Mouse (Mus musculus): Measurements from ENCODE around the gene Atg13. TPM values are rescaled to one million over a fixed set of nuclear protein-coding genes. Genes with fewer than 3 reads are reported as not detected.
A peak's percentile ranks its signal among the peaks of the same experiment; 100 is the strongest.

Atg13 gene
- polyA plus RNA-seq, 1 experiment from 2014 or later = 38.6 TPM

DNA sequence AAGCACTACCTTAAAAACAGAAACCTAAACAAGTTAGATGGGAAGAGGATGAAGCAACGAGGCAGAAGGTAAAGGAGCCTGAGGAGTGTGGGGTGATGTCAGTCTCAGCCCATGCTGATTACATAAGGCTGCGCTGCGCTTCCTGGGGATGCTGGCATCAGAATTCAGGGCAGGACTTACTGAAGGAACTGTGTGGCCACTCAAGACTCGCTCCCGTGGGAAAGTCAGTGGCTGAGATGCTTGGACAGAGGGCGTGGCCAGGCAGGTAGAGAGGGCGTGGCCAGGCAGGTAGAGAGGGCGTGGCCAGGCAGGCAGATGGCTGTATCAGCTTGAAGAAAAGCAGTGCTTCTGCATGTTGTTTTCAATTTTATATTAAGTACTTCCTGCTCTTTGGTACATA lies 26.5 kb downstream of the Atg13 start:
- Histone ChIP-seq H3K9ac (replicated peaks) (no peak overlapping the region), H3K4me1 (replicated peaks) (no peaks in the 10 kb centered on the region), H3K36me3 (peaks cover 86% of the 10 kb centered on the region)

DNA sequence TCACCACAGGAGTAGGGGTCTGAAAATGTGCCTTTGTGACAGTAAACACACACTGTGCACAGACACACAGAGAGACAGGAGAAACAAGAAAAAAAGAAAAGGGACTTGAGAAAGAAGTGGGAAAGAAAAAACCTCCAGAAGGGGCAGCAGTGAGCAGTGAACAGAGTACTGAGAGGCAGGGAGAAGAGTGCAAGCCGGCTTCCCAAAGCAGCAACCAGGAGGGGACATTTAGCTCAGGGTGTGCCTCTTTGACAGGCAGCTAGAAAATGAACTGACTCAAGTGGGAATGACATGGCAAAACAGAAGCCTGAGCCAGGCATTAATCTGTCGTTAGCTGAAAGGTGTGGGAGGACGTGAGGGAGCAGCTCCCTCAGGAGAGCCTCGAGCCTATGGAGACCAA lies 27.5 kb downstream of the Atg13 start:
- no peak for ATAC-seq
- Histone ChIP-seq H3K4me2 (replicated peaks) (no peak overlapping the region), H3K9me3 (no peaks in the 10 kb centered on the region), H3K36me3 (peaks cover 86% of the 10 kb centered on the region), H3K27me3 (no peaks in the 10 kb centered on the region), H3K4me1 (replicated peaks) (no peaks in the 10 kb centered on the region), H3K27ac (no peak overlapping the region), H3K9ac (replicated peaks) (no peak overlapping the region), H3K4me3 (replicated peaks) (no peak overlapping the region)
- 63% methylated on average over 4 of the region's 4 CpGs for WGBS

More for the DNA sequence above, 26.5 kb downstream of the Atg13 start:
- Histone ChIP-seq H3K4me2 (replicated peaks) (no peak overlapping the region), H3K27me3 (no peaks in the 10 kb centered on the region), H3K4me3 (replicated peaks) (no peak overlapping the region), H3K9me3 (no peaks in the 10 kb centered on the region), H3K27ac (no peak overlapping the region)
- ATAC-seq = no peak
- WGBS = 82% methylated on average over 8 of the region's 8 CpGs

DNA sequence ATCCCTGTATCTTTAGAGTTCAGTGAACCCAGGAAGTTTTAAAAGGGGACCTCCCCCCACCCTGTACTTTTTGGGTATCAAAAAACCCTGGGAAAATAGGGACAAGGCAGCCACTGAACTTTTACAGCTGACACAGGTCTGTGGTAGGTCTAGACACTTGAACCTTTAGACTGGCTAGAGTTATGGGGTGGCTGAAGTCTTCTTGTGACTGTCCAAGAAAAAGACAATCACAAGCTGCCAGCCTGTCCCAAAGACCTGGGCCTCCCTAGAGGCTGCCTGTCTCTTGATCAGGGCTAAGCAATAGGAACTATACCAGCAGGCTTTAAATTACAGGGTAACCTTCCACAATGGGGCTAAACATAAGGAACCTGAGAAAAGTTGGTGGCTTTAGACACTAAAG lies 33.4 kb downstream of the Atg13 start:
- Histone ChIP-seq H3K4me1 (replicated peaks) (no peaks in the 10 kb centered on the region), H3K9me3 (no peaks in the 10 kb centered on the region), H3K9ac (replicated peaks) (no peak overlapping the region), H3K4me2 (replicated peaks) (no peak overlapping the region), H3K4me3 (replicated peaks) (no peak overlapping the region), H3K27me3 (no peaks in the 10 kb centered on the region), H3K36me3 (peaks cover 99% of the 10 kb centered on the region), H3K27ac (no peak overlapping the region)
- no peak for ATAC-seq

GRCm38 (mm10) chr2:91676420-91676819 lies 34.0 kb downstream of the Atg13 start:
- Histone ChIP-seq H3K27me3 (no peaks in the 10 kb centered on the region), H3K4me1 (replicated peaks) (no peaks in the 10 kb centered on the region), H3K4me3 (replicated peaks) (no peak overlapping the region), H3K4me2 (replicated peaks) (no peak overlapping the region), H3K9ac (replicated peaks) (no peak overlapping the region), H3K36me3 (peaks cover 99% of the 10 kb centered on the region), H3K9me3 (no peaks in the 10 kb centered on the region), H3K27ac (no peak overlapping the region)
- no peak for ATAC-seq
- WGBS = 88% methylated on average over 2 of the region's 2 CpGs

DNA sequence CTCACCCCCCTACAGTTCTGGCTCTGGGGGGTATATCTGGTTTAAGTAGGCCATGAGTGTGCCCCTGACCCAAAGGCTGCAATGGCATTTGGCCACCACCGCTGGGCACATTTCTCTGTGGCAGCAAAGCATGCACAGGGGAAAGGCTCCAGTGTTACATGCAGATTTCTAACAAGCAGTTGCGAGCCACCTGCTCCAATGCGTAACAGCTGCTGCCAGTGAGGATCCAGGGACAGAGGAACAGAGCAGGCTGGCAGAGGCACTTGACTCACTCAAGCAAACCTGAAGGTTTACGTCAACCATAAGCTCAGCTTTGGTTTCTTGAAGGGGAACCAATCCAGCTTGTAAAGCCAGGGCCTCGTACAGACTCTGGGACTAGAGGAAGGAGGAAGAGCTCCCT lies 35.5 kb downstream of the Atg13 start:
- Histone ChIP-seq H3K27me3 (no peaks in the 10 kb centered on the region), H3K9ac (replicated peaks) (0 out of 2 replicates have a peak overlapping the region, but pooled peaks have one; percentile 14), H3K27ac (no peak overlapping the region), H3K36me3 (peaks cover 97% of the 10 kb centered on the region), H3K4me3 (replicated peaks) (no peak overlapping the region), H3K4me1 (replicated peaks) (no peaks in the 10 kb centered on the region), H3K4me2 (replicated peaks) (no peak overlapping the region), H3K9me3 (no peaks in the 10 kb centered on the region)
- 91% methylated on average over 5 of the region's 5 CpGs for WGBS
- ATAC-seq = no peak

DNA sequence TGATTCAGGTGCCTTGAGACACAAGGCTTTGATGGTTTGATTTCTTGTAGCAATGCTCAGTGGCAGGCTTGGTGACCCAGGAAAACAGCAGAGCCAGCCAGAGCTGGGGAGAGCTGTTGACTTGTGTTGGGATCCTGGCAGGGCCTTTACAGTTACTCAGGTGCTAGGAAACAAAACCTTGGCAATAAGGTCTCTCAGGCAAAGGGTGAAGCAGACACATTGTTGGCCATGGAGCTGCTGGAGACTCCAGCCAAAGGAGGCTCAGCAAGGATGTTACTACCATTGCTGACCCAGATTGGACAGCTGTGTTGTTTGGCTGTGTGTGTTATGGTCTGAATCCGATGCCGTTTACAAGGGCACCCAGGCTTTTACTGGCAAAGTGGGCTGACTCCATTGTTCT lies 36.8 kb downstream of the Atg13 start:
- no peaks in the 10 kb centered on the region for H3K4me1 ChIP-seq (replicated peaks)
- no peak overlapping the region for H3K27ac ChIP-seq
- no peak overlapping the region for H3K9ac ChIP-seq (replicated peaks)
- H3K9me3 ChIP-seq = no peaks in the 10 kb centered on the region
- H3K27me3 ChIP-seq = no peaks in the 10 kb centered on the region
- H3K36me3 ChIP-seq = peaks cover 97% of the 10 kb centered on the region
- ATAC-seq = no peak
- WGBS = 92% methylated on average over 2 of the region's 2 CpGs
- no peak overlapping the region for H3K4me2 ChIP-seq (replicated peaks)
- no peak overlapping the region for H3K4me3 ChIP-seq (replicated peaks)

GRCm38 (mm10) chr2:91670038-91670437 lies 40.3 kb downstream of the Atg13 start:
- no peak overlapping the region for H3K27ac ChIP-seq
- H3K4me2 ChIP-seq (replicated peaks) = no peak overlapping the region
- no peak overlapping the region for H3K9ac ChIP-seq (replicated peaks)
- no peaks in the 10 kb centered on the region for H3K27me3 ChIP-seq
- WGBS = 92% methylated on average over 6 of the region's 6 CpGs
- H3K4me1 ChIP-seq (replicated peaks) = no peaks in the 10 kb centered on the region
- ATAC-seq = no peak
- peaks cover 91% of the 10 kb centered on the region for H3K36me3 ChIP-seq
- H3K9me3 ChIP-seq = no peaks in the 10 kb centered on the region
- no peak overlapping the region for H3K4me3 ChIP-seq (replicated peaks)

DNA sequence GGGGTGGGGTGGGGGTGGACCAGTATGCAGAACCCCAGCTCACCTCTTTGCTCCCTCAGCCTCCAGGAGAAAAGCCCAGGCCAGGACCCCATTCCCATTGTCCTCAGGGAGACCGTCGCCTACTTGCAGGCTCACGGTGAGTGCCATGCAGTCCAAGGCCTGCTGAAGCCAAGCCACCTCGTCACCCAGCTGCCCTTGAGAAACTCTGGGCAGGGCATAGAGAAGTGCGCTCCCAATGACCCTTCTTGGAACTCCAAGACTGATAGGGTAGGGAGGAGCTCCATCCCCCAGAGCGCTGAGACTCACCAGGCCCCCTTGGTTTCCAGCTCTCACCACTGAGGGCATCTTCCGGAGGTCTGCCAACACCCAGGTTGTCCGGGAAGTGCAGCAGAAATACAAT lies 41.0 kb downstream of the Atg13 start:
- Histone ChIP-seq H3K27ac (no peak overlapping the region), H3K9ac (replicated peaks) (no peak overlapping the region), H3K27me3 (no peaks in the 10 kb centered on the region), H3K4me3 (replicated peaks) (no peak overlapping the region), H3K4me2 (replicated peaks) (no peak overlapping the region), H3K4me1 (replicated peaks) (no peaks in the 10 kb centered on the region), H3K9me3 (no peaks in the 10 kb centered on the region), H3K36me3 (peaks cover 91% of the 10 kb centered on the region)
- ATAC-seq = no peak
- 92% methylated on average over 8 of the region's 8 CpGs for WGBS

- no peak overlapping the region for H3K4me3 ChIP-seq (replicated peaks)
- ATAC-seq = no peak
- 83% methylated on average over 2 of the region's 2 CpGs for WGBS
- H3K4me2 ChIP-seq (replicated peaks) = no peak overlapping the region
- H3K9me3 ChIP-seq = no peaks in the 10 kb centered on the region
- H3K4me1 ChIP-seq (replicated peaks) = no peaks in the 10 kb centered on the region
- no peaks in the 10 kb centered on the region for H3K27me3 ChIP-seq
- no peak overlapping the region for H3K9ac ChIP-seq (replicated peaks)
- H3K36me3 ChIP-seq = peaks cover 91% of the 10 kb centered on the region
- H3K27ac ChIP-seq = no peak overlapping the region
These were observed 42.6 kb downstream of the Atg13 start for GRCm38 (mm10) chr2:91667747-91668146.

DNA sequence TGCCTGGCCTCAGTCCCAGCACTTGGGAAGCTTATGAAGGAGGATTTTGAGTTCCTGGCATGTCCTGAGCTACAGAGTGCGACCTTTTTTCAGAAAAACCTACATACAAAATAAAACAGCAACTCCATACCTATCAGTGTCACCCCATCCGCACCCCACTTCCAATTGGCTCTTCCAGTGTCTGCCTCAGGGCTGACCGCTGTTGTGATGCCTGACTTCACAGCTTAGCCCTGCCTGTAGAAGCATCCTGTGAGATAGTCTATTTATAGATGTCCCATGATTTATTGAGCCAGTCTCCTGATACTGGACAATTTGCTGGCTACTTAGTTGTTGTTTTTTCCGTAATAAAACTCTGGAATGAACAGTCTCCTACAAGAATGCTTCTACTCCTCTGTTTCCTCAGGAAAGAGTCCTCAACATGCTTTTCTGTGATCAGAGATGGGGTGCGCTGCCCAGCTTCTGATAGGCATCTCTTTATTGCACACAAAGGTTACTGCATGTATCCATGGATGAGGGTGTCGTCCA lies 43.9 kb downstream of the Atg13 start:
- Histone ChIP-seq H3K4me1 (replicated peaks) (no peaks in the 10 kb centered on the region), H3K36me3 (peaks cover 89% of the 10 kb centered on the region)
- WGBS = 95% methylated on average over 6 of the region's 6 CpGs

GRCm38 (mm10) chr2:91664780-91665179 lies 45.6 kb downstream of the Atg13 start:
- peaks cover 89% of the 10 kb centered on the region for H3K36me3 ChIP-seq
- no peak for ATAC-seq

More for the DNA sequence above, 43.9 kb downstream of the Atg13 start:
- ATAC-seq = no peak
- Histone ChIP-seq H3K27me3 (no peaks in the 10 kb centered on the region), H3K9me3 (no peaks in the 10 kb centered on the region), H3K9ac (replicated peaks) (no peak overlapping the region), H3K27ac (no peak overlapping the region), H3K4me2 (replicated peaks) (no peak overlapping the region), H3K4me3 (replicated peaks) (no peak overlapping the region)

DNA sequence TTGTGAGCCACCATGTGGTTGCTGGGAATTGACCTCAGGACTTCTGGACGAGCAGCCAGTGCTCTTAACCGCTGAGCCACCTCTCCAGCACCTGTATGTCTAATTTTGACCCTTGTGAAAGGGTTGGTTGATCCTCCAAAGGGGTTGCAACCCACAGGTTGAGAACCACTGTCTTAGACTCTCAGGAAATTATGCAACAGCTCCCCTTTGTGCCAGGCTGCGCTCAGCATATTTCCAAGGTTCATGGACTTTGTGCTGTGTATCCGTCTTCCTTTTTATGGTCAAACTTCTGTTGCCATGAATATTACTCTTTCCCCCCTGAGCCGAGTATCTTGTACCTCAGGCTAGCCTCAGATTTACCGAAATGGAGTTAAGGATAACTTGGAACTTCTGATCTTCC lies 49.4 kb downstream of the Atg13 start:
- no peak overlapping the region for H3K27ac ChIP-seq
- H3K27me3 ChIP-seq = no peaks in the 10 kb centered on the region
- no peak overlapping the region for H3K4me3 ChIP-seq (replicated peaks)
- ATAC-seq = no peak
- WGBS = 95% methylated on average over 6 of the region's 6 CpGs
- H3K9me3 ChIP-seq = no peaks in the 10 kb centered on the region
- H3K36me3 ChIP-seq = peaks cover 91% of the 10 kb centered on the region
- no peaks in the 10 kb centered on the region for H3K4me1 ChIP-seq (replicated peaks)
- no peak overlapping the region for H3K9ac ChIP-seq (replicated peaks)
- no peak overlapping the region for H3K4me2 ChIP-seq (replicated peaks)

More at GRCm38 (mm10) chr2:91664780-91665179, 45.6 kb downstream of the Atg13 start:
- Histone ChIP-seq H3K9ac (replicated peaks) (no peak overlapping the region), H3K27me3 (no peaks in the 10 kb centered on the region), H3K4me3 (replicated peaks) (no peak overlapping the region), H3K4me1 (replicated peaks) (no peaks in the 10 kb centered on the region), H3K27ac (no peak overlapping the region), H3K9me3 (no peaks in the 10 kb centered on the region), H3K4me2 (replicated peaks) (no peak overlapping the region)

DNA sequence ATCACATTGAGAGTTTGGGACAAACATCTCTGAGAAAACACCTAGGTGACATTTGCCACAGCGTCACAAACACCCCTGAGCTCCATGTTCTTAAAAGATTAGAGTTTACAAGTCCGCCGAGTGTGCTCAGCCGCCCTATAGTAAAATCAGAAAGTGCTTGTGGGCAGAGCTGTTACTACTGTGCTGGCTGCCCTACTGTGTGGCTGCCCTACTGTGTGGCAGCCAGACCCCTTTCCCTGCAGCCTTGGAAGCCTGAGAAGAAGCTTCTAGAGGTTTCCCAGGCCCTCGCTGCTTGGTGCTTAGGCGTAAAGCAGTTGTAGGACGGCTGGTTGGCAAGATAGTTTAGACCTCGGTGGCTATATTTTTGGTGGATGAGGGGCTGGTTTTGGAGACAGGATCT lies 50.7 kb downstream of the Atg13 start:
- no peak for ATAC-seq
- H3K4me3 ChIP-seq (replicated peaks) = no peak overlapping the region
- H3K9ac ChIP-seq (replicated peaks) = no peak overlapping the region
- no peaks in the 10 kb centered on the region for H3K4me1 ChIP-seq (replicated peaks)
- 97% methylated on average over 8 of the region's 8 CpGs for WGBS
- no peaks in the 10 kb centered on the region for H3K27me3 ChIP-seq
- no peak overlapping the region for H3K27ac ChIP-seq
- H3K4me2 ChIP-seq (replicated peaks) = no peak overlapping the region
- H3K9me3 ChIP-seq = no peaks in the 10 kb centered on the region
- peaks cover 96% of the 10 kb centered on the region for H3K36me3 ChIP-seq
